Mouse (Mus musculus) left cerebral cortex, adult 11 months (tissue): ENCODE data around the gene Ugdh.

Experiments
- DNase-seq: peaks from one replicate; pipeline ENCODE4 v3.0.0; 2022; ENCODE audit warnings: low spot score

Gene Ugdh

GRCm38 (mm10) chr5:65428321-65428720 lies 7.4 kb downstream of the Ugdh start:
- no peak for DNase-seq

GRCm38 (mm10) chr5:65425251-65425650 lies 10.5 kb downstream of the Ugdh start:
- no peak for DNase-seq

GRCm38 (mm10) chr5:65424215-65424614 lies 11.5 kb downstream of the Ugdh start:
- no peak for DNase-seq

DNA sequence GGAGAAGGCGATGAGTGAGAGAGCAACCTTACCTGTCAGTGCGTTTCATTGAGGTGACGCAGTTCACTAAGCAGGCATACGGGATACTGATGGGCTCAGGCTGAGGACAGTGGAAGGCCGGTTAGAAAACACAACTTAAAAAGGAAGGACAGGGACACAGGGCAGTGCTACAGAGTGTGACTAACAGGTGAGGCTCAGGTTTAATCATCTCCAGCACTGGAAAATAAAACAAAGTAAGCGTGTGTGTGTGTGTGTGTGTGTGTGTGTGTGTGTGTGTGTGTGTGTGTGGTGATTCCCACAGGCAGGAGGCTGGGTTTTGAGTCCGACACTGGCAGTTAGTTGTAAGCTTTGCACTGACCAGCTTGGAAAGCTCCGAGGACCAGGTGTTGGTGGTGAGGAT lies 12.9 kb downstream of the Ugdh start:
- DNase-seq: no peak

DNA sequence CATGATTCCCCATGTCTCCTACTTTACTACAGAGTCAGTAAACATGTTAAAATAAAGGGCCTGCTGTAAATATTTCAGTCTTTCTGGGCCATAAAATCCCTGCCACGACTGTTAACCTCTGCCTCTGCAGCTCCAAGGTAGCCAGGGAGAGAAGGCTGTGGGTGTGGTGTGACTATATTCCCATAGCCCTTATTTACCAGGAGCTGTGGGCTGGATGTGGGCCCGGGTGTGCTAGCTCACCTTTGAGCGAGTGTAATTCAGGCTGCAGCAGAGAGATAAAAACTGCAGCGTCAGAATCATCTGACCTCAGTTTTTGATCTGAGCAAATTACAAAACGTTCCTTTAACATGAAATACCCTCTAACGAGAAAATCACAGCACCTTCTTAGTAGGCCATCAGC lies 14.9 kb downstream of the Ugdh start:
- no peak for DNase-seq

DNA sequence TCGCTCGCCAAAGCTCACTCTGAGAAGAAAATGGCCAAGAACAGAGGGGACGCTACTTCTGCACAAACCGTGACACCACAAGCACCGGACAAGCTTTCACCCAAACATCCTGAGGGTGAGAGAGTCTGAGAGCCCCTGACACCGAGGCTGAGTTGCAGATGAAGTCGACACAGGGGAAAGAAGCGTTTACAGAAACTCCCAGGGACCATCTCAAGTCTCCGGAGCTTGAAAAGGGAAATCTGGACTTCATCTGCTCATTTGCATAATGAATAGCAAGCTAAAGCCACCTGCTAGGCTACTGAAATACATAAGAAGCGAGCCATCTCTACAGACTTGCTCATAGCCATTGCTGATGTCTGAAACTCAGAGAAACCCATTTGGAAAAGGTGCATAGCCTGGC lies 16.6 kb downstream of the Ugdh start:
- no peak for DNase-seq

GRCm38 (mm10) chr5:65415653-65416458 lies 19.9 kb downstream of the Ugdh start:
- DNase-seq: no peak

DNA sequence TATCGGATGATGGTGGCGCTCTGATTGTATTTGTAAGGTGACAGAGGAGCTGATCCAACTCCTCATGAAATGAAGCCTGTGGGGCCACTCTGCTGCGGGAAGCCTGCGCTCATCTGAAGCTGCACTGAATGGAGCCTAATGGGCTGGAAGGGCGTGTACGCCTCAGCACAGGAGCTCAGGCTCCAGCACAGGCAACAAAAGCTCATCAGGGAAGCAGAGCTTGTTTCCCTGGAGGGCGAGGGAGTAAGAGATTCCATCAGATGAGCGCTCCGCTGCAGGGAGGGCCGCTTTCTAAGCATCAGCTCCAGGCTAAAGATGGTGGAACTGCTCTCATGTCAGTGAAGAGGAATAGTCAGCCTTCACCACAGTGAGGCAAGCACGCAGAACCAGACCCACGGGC lies 27.8 kb downstream of the Ugdh start:
- DNase-seq: no peak

DNA sequence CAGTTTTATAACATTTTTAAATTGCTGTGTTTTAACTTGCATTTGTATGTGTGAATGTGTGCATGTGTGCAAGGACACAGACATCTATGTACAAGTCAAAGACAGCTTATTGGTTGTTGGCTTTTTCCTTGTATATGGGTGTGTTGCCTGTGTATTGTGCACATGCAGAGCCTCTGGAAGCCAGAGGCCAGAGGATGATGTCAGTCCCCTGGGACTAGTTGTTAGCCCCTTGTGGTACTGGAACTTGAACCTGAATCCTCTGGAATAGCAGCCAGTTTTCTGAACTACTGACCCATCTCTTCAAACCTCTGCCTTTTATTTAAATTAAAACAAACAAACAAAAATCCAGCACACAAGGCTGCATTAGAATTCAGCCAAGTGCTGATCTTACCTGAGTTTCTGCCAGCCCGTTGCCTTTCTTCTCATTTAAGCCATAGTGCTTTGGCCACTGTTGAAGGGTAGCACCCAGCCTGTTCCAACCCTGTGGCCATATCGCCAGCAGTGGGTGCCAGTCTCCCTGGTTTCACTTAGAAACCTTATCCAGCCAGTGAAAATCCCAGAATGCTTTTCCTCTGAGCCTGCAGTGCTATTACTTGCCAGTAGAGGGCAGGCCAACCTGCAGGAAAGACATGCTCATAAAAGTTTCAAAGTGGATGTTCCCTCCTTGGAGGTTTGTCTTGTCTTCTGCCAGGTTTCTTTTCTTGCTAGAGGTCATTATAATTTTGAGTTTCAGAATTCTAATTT lies 34.3 kb downstream of the Ugdh start:
- peak; percentile 65 for DNase-seq

GRCm38 (mm10) chr5:65394425-65394824 lies 41.3 kb downstream of the Ugdh start:
- DNase-seq: no peak

- DNase-seq: no peak
These were observed 44.0 kb downstream of the Ugdh start for GRCm38 (mm10) chr5:65391753-65392152.

GRCm38 (mm10) chr5:65390648-65391644 lies 44.8 kb downstream of the Ugdh start, which contains the start of the genes Rpl9 and Lias:
Gene Rpl9, minus strand, starts transcription at chr5:65391444.
Gene Lias, plus strand, starts transcription at chr5:65391497.
- DNase-seq: peak; percentile 95

DNA sequence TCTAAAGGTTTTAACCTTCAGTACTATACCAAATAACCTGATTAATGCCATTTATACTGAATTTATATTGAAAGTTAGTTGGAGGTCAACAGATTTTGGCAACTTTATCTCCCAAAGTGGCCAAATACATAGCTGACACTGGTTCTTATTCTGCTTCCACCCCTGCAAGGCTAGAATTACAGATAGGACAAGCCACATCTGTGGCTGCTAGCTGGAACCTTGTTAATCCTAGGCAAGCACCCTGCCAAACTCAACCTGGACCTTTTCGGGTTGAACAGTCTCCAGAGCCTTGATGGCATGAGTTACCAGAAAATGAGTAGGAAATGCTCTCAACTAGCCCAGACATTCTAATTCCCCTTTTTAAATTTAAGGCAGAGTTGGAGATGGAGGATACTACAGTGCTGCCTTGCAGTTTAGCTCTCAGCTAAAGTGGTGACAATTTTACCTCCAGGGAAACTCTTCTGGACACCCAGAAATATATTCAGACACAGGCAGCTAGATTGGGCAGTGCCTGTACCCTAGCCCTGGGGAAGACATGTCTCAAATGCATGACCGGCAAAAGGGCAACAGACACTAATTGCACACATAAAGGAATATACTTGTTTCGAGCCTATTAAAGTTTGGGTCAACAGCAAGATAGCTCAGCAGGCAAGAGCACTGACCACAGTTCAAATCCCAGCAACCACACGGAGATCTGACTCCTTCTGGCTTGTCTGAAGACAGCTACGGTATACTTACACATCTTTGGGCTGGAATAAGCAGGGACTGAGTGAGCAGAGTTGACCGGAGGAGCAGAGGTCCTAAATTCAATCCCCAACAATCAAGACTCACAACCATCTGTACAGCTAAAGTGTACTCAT lies 48.5 kb downstream of the Ugdh start:
- no peak for DNase-seq

GRCm38 (mm10) chr5:65385704-65386103 lies 50.0 kb downstream of the Ugdh start:
- no peak for DNase-seq

GRCm38 (mm10) chr5:65374746-65375145 lies 61.0 kb downstream of the Ugdh start:
- DNase-seq: no peak

DNA sequence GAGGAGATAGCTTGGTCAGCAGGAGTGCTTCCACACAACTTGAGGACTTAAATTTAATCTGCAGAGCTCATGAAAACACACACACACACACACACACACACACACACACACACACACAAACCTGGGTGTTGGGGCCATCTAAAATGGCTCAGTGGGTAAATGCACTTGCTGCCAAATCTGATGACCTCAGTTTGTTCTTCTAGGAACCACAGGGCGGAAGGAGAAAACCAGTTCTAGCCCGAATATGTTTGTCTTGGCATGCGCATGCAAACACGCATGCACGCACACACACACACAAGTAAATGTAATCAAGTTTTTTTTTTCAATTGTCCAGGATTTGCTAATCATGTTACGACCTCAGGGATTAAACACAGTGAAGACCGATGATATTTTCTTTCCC lies 64.2 kb downstream of the Ugdh start:
- no peak for DNase-seq

DNA sequence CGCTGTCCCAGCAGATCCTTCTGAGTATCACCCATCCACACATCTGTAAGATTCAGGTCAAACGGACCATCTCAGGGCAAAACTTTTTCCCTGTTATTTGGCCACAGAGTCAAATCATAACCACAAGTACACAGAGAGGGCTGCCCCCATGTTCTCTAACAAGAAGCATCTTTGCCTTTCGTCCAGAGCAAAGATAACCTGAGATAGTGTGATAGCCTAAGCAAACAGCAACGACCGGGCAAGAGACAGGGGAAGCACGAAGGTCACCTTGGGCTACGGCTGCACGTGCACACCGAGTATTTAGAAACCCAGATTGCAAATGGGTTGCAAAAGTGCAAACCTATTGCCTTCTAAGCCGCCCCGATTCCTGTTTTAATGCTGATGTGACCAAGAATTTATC lies 67.9 kb downstream of the Ugdh start:
- no peak for DNase-seq
